13 mouse cellular contexts compared by ENCODE assay signal in the genomic region with DNA sequence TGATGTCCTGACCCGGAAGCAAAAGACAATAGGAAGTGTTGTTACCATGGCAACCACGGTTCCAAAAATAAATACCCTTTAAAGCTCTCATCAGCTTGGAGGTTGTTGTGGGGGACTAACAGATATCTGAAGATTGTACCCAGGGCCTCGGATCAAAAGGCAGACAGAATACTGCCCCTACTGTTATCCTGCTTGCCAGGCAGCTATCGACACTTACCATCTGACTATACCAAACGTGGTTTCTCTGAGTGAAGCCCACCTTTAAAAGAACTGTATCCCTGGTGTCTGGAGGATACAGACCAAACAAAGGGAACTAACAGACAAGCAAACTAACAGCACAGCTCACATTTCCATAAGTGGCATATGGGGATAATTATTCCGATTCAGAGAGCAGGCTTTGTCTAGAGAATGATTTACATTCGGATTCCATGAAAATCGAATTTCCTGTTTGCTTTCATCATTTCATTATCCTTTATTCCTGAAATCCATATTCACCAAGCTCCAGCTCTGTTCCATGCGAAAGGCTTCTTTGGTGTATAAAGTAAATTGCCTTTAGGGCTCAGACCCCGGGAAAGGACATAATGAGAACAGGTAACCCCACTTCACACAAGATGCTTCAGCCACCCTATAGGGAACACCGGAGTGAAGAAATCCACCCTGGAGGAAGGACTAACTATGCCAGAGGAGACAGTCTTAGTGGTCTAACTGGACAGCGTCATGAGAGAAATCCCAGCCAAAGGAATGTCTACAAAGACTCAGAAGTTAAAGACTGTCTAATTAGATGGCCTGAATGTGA.
DNase-seq lines count a peak whose midpoint lies in the region; ATAC-seq lines count a peak whose summit lies in the region.
"Had no signal": no experiment of that assay in that cellular context is flagged by ENCODE, and none has a peak within 500 bp of the region (broad histone marks: within the 10 kb centered on the region; RNA-seq: fewer than 3 reads in every experiment).

No protein-coding gene starts in this region.

- no peaks in the 10 kb centered on the region for H3K36me3 ChIP-seq in forebrain, embryonic 10.5 days (replicated peaks)
- H3K36me3 ChIP-seq in forebrain, embryonic 11.5 days (ENCODE audit: control insufficient read depth, insufficient read depth, low read length): no peaks in the 10 kb centered on the region
- H3K36me3 ChIP-seq in forebrain, embryonic 15.5 days: no peaks in the 10 kb centered on the region
- no peaks in the 10 kb centered on the region for H3K36me3 ChIP-seq in midbrain, embryonic 14.5 days (ENCODE audit: control insufficient read depth, insufficient read depth, low read length)
- H3K36me3 ChIP-seq in intestine, embryonic 16.5 days (ENCODE audit: control insufficient read depth, insufficient read depth, low read length): no peaks in the 10 kb centered on the region

- 68% methylated on average over 12 of the region's 12 CpGs for WGBS in forebrain, embryonic 10.5 days
- 61% methylated on average over 12 of the region's 12 CpGs for WGBS in forebrain, embryonic 11.5 days
- 33% methylated on average over 12 of the region's 12 CpGs for WGBS in forebrain, embryonic 15.5 days
- WGBS in midbrain, embryonic 14.5 days: 47% methylated on average over 12 of the region's 12 CpGs
- WGBS in intestine, embryonic 16.5 days: 65% methylated on average over 12 of the region's 12 CpGs

- H3K27ac ChIP-seq in forebrain, embryonic 10.5 days: peak overlapping the region; percentile 44; the same call in 1 of the 2 replicates
- no peak overlapping the region for H3K27ac ChIP-seq in forebrain, embryonic 11.5 days (ENCODE audit: low read depth, low read length)
- H3K27ac ChIP-seq in forebrain, embryonic 15.5 days (replicated peaks): peak overlapping the region; percentile 93
- H3K27ac ChIP-seq in midbrain, embryonic 14.5 days (replicated peaks; ENCODE audit: low read depth, low read length): peak overlapping the region; percentile 66; the same call in 1 of the 2 replicates
- no peak overlapping the region for H3K27ac ChIP-seq in intestine, embryonic 16.5 days (ENCODE audit: low read length)

- H3K4me3 ChIP-seq in forebrain, embryonic 10.5 days: no peak overlapping the region
- H3K4me3 ChIP-seq in forebrain, embryonic 11.5 days (ENCODE audit: low read depth, low read length): no peak overlapping the region
- no peak overlapping the region for H3K4me3 ChIP-seq in forebrain, embryonic 15.5 days
- no peak overlapping the region for H3K4me3 ChIP-seq in midbrain, embryonic 14.5 days (replicated peaks; ENCODE audit: low read depth, low read length)
- no peak overlapping the region for H3K4me3 ChIP-seq in intestine, embryonic 16.5 days (ENCODE audit: low read length)

- H3K9me3 ChIP-seq in forebrain, embryonic 10.5 days: no peaks in the 10 kb centered on the region
- no peaks in the 10 kb centered on the region for H3K9me3 ChIP-seq in forebrain, embryonic 11.5 days (ENCODE audit: control insufficient read depth, low read length)
- no peaks in the 10 kb centered on the region for H3K9me3 ChIP-seq in forebrain, embryonic 15.5 days
- H3K9me3 ChIP-seq in midbrain, embryonic 14.5 days (ENCODE audit: control insufficient read depth, low read length): no peaks in the 10 kb centered on the region
- H3K9me3 ChIP-seq in intestine, embryonic 16.5 days (ENCODE audit: control insufficient read depth, low read length): no peaks in the 10 kb centered on the region

- peaks cover 33% of the 10 kb centered on the region for H3K4me1 ChIP-seq in forebrain, embryonic 10.5 days
- H3K4me1 ChIP-seq in forebrain, embryonic 11.5 days (replicated peaks; ENCODE audit: control insufficient read depth, insufficient read depth, low read length): no peaks in the 10 kb centered on the region; the same call in 1 of the 2 replicates
- H3K4me1 ChIP-seq in forebrain, embryonic 15.5 days: peaks cover 23% of the 10 kb centered on the region
- peaks cover 8% of the 10 kb centered on the region; the same call in 1 of the 2 replicates for H3K4me1 ChIP-seq in midbrain, embryonic 14.5 days (ENCODE audit: control insufficient read depth, insufficient read depth, low read length)
- H3K4me1 ChIP-seq in intestine, embryonic 16.5 days (ENCODE audit: control insufficient read depth, insufficient read depth, low read length): no peaks in the 10 kb centered on the region

- DNase-seq in forebrain, embryonic 10.5 days (ENCODE audit: extremely low spot score, low spot score): no peak
- DNase-seq in forebrain, embryonic 11.5 days (ENCODE audit: low spot score): no peak
- DNase-seq in ZHBTc4 (ENCODE audit: low read depth, low spot score): peak; percentile 51
- peak; percentile 77 for DNase-seq in midbrain, embryonic 14.5 days
- DNase-seq in frontal cortex, adult 2 months (ENCODE audit: extremely low spot score in 1 of 2, low spot score in 1 of 2): no peak
- no peak for DNase-seq in left cerebral cortex, adult 9 months (ENCODE audit: low spot score in 2 of 2)
- DNase-seq: cerebellum, adult 9-11 months; heart, adult 11 months; kidney, adult 11 months; liver, postnatal 0 days; thymus, adult 18-20 months had no signal

- no peak for ATAC-seq in forebrain, embryonic 11.5 days (replicated peaks; ENCODE audit: low FRiP score)
- peak; percentile 83 for ATAC-seq in forebrain, embryonic 15.5 days (replicated peaks)
- no peak; the same call in 1 of the 2 replicates for ATAC-seq in midbrain, embryonic 14.5 days (ENCODE audit: low FRiP score, low TSS enrichment)
- ATAC-seq in intestine, embryonic 16.5 days: no peak
- ATAC-seq: liver, postnatal 0 days had no signal

- H3K27me3 ChIP-seq in forebrain, embryonic 10.5 days (ENCODE audit: poor library complexity, severe bottlenecking): no peaks in the 10 kb centered on the region
- no peaks in the 10 kb centered on the region for H3K27me3 ChIP-seq in forebrain, embryonic 11.5 days (ENCODE audit: control insufficient read depth, insufficient read depth, low read length)
- H3K27me3 ChIP-seq in forebrain, embryonic 15.5 days: no peaks in the 10 kb centered on the region
- H3K27me3 ChIP-seq in midbrain, embryonic 14.5 days (ENCODE audit: control insufficient read depth, insufficient read depth, low read length): no peaks in the 10 kb centered on the region
- no peaks in the 10 kb centered on the region for H3K27me3 ChIP-seq in intestine, embryonic 16.5 days (replicated peaks; ENCODE audit: control insufficient read depth, insufficient read depth, low read length)

- H3K4me2 ChIP-seq in forebrain, embryonic 11.5 days (ENCODE audit: low read depth, low read length, severe bottlenecking): no peak overlapping the region
- no peak overlapping the region for H3K4me2 ChIP-seq in forebrain, embryonic 15.5 days (replicated peaks)
- no peak overlapping the region for H3K4me2 ChIP-seq in midbrain, embryonic 14.5 days (ENCODE audit: low read length)
- H3K4me2 ChIP-seq in intestine, embryonic 16.5 days (ENCODE audit: low read depth, low read length): no peak overlapping the region

- H3K9ac ChIP-seq in forebrain, embryonic 11.5 days (ENCODE audit: low read length): no peak overlapping the region
- H3K9ac ChIP-seq in forebrain, embryonic 15.5 days (replicated peaks): no peak overlapping the region
- H3K9ac ChIP-seq in midbrain, embryonic 14.5 days (replicated peaks; ENCODE audit: low read length): no peak overlapping the region
- no peak overlapping the region for H3K9ac ChIP-seq in intestine, embryonic 16.5 days (ENCODE audit: low read depth, low read length)
- H3K9ac ChIP-seq: liver, postnatal 0 days had no signal

Comparison
In these comparisons a context has a peak if more than half of its experiments do, and no peak if none do; other contexts are left out.
1. H3K27ac ChIP-seq: peak in forebrain, embryonic 10.5 days (single experiment), forebrain, embryonic 15.5 days (single experiment) and midbrain, embryonic 14.5 days (single experiment); none in forebrain, embryonic 11.5 days (single experiment) and intestine, embryonic 16.5 days (single experiment).
2. DNase-seq: peak in ZHBTc4 (single experiment) and midbrain, embryonic 14.5 days (single experiment); none in forebrain, embryonic 10.5 days (single experiment), forebrain, embryonic 11.5 days (single experiment), frontal cortex, adult 2 months (0 of 2) and left cerebral cortex, adult 9 months (0 of 2).